Mouse (Mus musculus) neural tube, embryonic 11.5 days (tissue): ENCODE measurements at regions not wholly inside any gene's neighbourhood (a gene's known extent, or its start where the extent isn't known, plus 50 kb on each side); places are given as distances from the start of the nearest gene placed in this dataset.

Source experiments
- ATAC-seq: fragments of 200-750 bp; cut with Nextera tagmentation; 2 replicates; pipeline ENCODE4 v1.8.0; 2017; ENCODE audit warnings: moderate number of reproducible peaks, mild to moderate bottlenecking, moderate TSS enrichment, moderate library complexity; ENCODE audit not compliant: insufficient read depth, low FRiP score, low TSS enrichment
- DNase-seq: peaks from one replicate; pipeline ENCODE4 v3.0.0-alpha.2; 2015; ENCODE audit warnings: low spot score
- H3K27ac ChIP-seq: fragments of 300-500 bp; sonication (generic); 2 replicates; pipeline ENCODE4 v1.5.1; 2014; ENCODE audit warnings: low read depth, mild to moderate bottlenecking, low read length
- H3K27me3 ChIP-seq: fragments of 300-500 bp; sonication (generic); 2 replicates; pipeline ENCODE4 v1.6.1; 2014; ENCODE audit warnings: mild to moderate bottlenecking, low read length, mixed read lengths; ENCODE audit not compliant: control insufficient read depth, insufficient read depth
- H3K36me3 ChIP-seq: fragments of 300-500 bp; sonication (generic); 2 replicates; pipeline ENCODE4 v1.6.1; 2014; ENCODE audit warnings: mild to moderate bottlenecking, low read length, moderate library complexity, mixed read lengths; ENCODE audit not compliant: control insufficient read depth, insufficient read depth
- H3K4me1 ChIP-seq: fragments of 300-500 bp; sonication (generic); 2 replicates; pipeline ENCODE4 v1.6.1; 2014; ENCODE audit warnings: low read length, mixed read lengths; ENCODE audit not compliant: control insufficient read depth, insufficient read depth
- H3K4me2 ChIP-seq: fragments of 300-500 bp; sonication (generic); 2 replicates; pipeline ENCODE4 v1.6.1; 2014; ENCODE audit warnings: low read depth, mild to moderate bottlenecking, moderate library complexity
- H3K4me3 ChIP-seq: fragments of 300-500 bp; sonication (generic); 2 replicates; pipeline ENCODE4 v1.5.1; 2014; ENCODE audit warnings: low read depth, low read length
- H3K9ac ChIP-seq: fragments of 300-500 bp; sonication (generic); 2 replicates; pipeline ENCODE4 v1.6.1; 2014; ENCODE audit warnings: mild to moderate bottlenecking, low read length
- H3K9me3 ChIP-seq: fragments of 300-500 bp; sonication (generic); 2 replicates; pipeline ENCODE4 v1.6.1; 2016; ENCODE audit warnings: low read length; ENCODE audit not compliant: control insufficient read depth
- WGBS: fragments of 180-500 bp; shearing (Covaris S2); extraction: QIAGEN DNeasy Blood & Tissue Kit; methylation state at CpG from one replicate; pipeline ENCODE4 v1.1.7; 2014; 5-methylcytosine and 5-hydroxymethylcytosine counted together

DNA sequence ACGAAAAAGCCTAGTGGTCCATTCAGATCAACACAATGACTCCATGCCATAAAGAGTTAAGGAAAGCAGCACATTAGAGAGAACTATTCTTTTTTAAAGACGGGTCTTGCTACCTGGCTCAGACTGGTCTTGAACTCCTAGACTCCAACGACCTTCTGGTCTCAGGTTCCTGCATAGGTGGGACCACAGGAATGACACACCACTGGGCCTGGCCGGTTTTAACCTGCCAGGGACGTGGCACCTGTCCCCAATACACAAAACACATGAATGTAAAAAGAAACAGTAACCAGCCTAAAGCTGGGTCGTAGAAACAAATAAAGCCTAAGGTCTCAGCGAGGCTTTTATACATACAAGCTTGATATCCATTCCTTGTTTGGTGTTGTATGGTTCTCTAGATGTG is 67.9 kb downstream of the Hes1 start:
- WGBS = 77% methylated on average over 7 of the region's 7 CpGs
- no peaks in the 10 kb centered on the region for H3K9me3 ChIP-seq
- no peak overlapping the region for H3K27ac ChIP-seq
- peaks cover 14% of the 10 kb centered on the region for H3K4me1 ChIP-seq
- DNase-seq (no peak), ATAC-seq (no peak)
- no peak overlapping the region for H3K4me3 ChIP-seq
- no peak overlapping the region for H3K9ac ChIP-seq
- H3K4me2 ChIP-seq = no peak overlapping the region
- peaks cover 25% of the 10 kb centered on the region for H3K27me3 ChIP-seq
- H3K36me3 ChIP-seq = no peaks in the 10 kb centered on the region

DNA sequence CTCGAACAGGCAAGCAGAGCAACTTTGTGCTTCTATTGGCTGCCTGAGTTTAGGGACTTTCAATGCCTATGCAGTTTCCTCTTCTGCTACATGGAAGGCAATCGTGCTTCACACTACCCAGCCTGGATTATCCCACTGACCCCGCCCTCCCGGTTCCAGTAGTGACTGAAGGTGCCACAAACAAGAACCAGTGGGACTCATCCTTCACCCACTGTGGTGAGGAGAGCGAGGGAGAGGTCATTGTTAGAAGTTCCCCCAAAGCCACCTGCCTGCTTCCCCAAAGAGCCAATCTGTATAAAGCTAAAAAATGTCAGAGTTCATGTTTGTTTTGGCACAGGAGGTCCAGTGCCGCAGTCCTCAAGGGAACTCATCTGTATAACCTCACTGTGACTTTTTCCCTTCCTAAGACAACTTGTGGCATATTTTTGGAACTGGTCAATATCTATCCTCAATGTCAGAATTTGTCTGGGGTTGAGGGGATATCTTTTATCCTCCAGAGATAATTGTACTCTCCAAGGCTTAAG is 70.5 kb downstream of the Hes1 start:
- ATAC-seq = no peak
- Histone ChIP-seq H3K4me1 (peaks cover 14% of the 10 kb centered on the region), H3K9me3 (no peaks in the 10 kb centered on the region), H3K36me3 (no peaks in the 10 kb centered on the region), H3K4me2 (no peak overlapping the region), H3K9ac (no peak overlapping the region), H3K27ac (no peak overlapping the region), H3K27me3 (peaks cover 25% of the 10 kb centered on the region), H3K4me3 (no peak overlapping the region)
- DNase-seq = no peak
- 47% methylated on average over 6 of the region's 6 CpGs for WGBS

DNA sequence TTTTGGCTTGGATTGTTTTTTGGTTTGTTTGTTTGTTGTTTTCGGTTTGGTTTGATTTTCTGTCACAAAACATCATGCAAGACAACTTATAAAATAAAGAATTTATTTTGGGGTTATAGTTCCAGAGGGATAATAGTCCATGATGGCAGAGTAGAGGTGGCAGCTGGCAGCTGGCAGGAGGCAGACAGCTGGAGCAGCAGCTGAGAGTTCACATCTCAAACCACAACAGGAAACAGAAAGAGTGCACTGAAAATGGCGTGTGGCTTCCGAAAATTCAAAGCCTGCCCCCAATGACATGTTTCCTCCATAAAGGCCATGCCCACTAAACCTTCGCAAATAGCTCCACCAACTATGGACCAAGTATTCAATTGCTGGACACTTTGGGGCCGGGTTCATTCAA is 72.7 kb downstream of the Hes1 start:
- Histone ChIP-seq H3K4me1 (no peaks in the 10 kb centered on the region), H3K9ac (no peak overlapping the region), H3K4me3 (no peak overlapping the region), H3K9me3 (no peaks in the 10 kb centered on the region), H3K27ac (no peak overlapping the region), H3K27me3 (peaks cover 18% of the 10 kb centered on the region), H3K4me2 (no peak overlapping the region), H3K36me3 (no peaks in the 10 kb centered on the region)
- no peak for ATAC-seq
- no peak for DNase-seq
- WGBS = 84% methylated on average over 5 of the region's 5 CpGs

DNA sequence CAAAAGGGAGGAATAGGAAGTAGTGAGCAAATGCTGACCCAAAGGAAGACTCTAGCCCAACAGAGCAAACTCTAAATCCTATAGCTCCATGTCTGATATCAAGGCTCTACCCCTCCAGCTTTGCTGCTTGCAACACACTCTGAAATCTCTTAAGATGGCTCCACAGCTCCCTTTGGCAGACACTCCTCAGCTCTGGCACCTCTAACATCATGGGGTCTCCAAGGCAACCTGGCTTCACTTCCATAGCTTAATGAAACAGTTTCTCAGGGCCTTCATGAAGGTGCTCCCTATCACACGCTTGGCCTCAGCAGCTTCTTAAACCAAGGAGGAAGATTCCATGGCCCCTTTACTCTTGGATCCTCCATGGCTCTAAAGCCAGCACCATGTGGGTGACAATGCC is 73.6 kb downstream of the Hes1 start:
- peaks cover 22% of the 10 kb centered on the region for H3K27me3 ChIP-seq
- no peak for ATAC-seq

DNA sequence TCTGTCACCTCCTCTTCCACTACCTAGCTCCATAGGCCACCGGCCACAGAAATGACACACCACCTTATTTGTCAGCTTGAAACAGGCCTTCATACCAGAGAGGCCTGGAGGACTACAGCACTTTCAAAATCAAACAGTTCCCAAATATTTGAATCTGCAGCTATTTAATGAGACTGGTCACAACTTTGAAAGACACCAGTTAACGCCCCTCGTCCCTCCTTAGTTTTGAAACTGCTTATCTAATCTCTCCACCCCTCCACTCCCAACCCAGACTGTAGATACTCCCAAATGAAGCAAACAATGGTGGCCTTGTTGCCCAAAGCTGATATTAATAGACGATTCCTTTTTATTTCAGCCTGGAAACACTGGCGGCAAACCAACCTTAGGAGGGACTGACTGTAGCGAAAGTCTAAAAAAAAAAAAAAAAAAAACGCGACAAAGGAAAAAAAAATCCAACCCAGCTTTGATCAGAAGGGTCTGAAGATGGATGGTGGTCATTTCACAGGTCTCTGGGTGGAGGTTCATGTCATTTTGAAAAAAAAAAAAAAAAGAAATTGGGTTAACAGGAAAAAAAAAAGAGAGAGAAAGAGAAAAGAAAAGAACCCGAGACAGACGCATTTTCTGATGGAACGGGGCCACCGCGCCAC is 80.8 kb downstream of the Hes1 start:
- Histone ChIP-seq H3K4me1 (peaks cover 7% of the 10 kb centered on the region; the same call in 1 of the 2 replicates), H3K9me3 (no peaks in the 10 kb centered on the region), H3K27ac (no peak overlapping the region), H3K4me2 (peak overlapping the region; percentile 30), H3K4me3 (no peak overlapping the region), H3K9ac (no peak overlapping the region; the same call in 1 of the 2 replicates), H3K36me3 (no peaks in the 10 kb centered on the region), H3K27me3 (peaks cover 8% of the 10 kb centered on the region)
- no peak for ATAC-seq
- WGBS = 20% methylated on average over 13 of the region's 13 CpGs
- no peak for DNase-seq

More for the DNA sequence above, 73.6 kb downstream of the Hes1 start:
- H3K4me3 ChIP-seq = no peak overlapping the region
- no peak overlapping the region for H3K9ac ChIP-seq
- no peak overlapping the region for H3K4me2 ChIP-seq
- H3K9me3 ChIP-seq = no peaks in the 10 kb centered on the region
- H3K4me1 ChIP-seq = no peaks in the 10 kb centered on the region
- H3K27ac ChIP-seq = no peak overlapping the region
- 87% methylated on average over 1 of the region's 1 CpGs for WGBS
- no peaks in the 10 kb centered on the region for H3K36me3 ChIP-seq
- DNase-seq = no peak

DNA sequence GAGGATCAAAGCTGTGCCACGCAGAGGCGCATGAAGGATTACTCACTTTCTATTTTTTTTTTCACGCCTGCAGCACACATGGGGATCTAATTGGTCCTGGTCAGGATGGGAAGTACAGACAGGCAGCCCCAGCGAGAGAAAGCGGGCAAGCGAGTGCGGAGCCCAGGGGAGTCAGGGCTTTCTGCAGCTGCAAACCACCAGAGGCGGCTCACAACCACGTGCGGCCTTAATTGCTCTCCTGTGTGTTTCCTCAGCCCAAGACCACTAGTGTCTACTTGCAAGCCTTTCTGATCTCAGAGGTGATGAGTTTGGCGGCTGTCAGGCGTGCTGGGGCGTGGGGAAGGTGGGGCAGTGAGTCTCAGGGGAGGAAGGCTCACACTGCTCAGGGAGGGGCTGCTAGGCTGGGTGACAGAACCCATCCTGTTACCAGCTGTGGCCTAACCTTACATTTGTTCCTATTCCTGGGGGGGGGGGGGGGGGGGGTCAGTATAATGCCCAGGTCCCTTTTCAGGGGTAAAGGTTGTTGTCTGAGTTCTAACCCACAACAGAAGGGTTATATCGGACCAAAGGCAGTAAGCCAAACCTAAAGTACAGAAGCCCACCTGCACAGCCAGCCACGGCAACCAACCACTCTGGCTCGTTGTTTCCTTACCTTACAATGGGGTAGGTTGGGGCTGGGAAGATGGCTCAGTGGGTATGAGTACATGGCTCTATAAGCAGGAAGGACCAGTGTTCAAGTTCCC is 81.5 kb downstream of the Hes1 start:
- H3K4me1 ChIP-seq = peaks cover 7% of the 10 kb centered on the region; the same call in 1 of the 2 replicates
- peak overlapping the region; percentile 30 for H3K4me2 ChIP-seq
- no peaks in the 10 kb centered on the region for H3K9me3 ChIP-seq
- H3K9ac ChIP-seq = no peak overlapping the region; the same call in 1 of the 2 replicates
- no peak overlapping the region for H3K27ac ChIP-seq
- DNase-seq (peak; percentile 74), ATAC-seq (peak; percentile 69)
- H3K27me3 ChIP-seq = peaks cover 8% of the 10 kb centered on the region
- WGBS = 11% methylated on average over 16 of the region's 16 CpGs
- H3K36me3 ChIP-seq = no peaks in the 10 kb centered on the region
- no peak overlapping the region for H3K4me3 ChIP-seq

DNA sequence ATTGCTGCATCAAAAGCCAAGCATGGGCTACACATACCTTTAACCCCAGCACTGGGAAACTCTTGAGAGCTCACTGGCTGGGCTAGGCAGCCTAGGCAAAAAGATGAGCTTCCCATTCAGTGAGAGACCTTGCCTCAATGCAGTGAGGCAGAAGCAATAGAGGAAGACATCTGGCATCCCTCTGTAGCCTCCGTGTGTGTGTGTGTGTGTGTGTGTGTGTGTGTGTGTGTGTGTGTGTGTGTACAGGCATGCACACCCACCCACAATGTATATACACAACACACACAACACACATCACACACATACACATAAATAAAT is 82.0 kb downstream of the Hes1 start:
- H3K9ac ChIP-seq = no peak overlapping the region
- WGBS = 50% methylated on average over 1 of the region's 1 CpGs
- H3K4me1 ChIP-seq = peaks cover 7% of the 10 kb centered on the region; the same call in 1 of the 2 replicates
- no peak overlapping the region for H3K4me3 ChIP-seq
- H3K27ac ChIP-seq = no peak overlapping the region
- DNase-seq = no peak
- no peak for ATAC-seq
- no peak overlapping the region for H3K4me2 ChIP-seq
- peaks cover 8% of the 10 kb centered on the region for H3K27me3 ChIP-seq
- H3K9me3 ChIP-seq = no peaks in the 10 kb centered on the region
- no peaks in the 10 kb centered on the region for H3K36me3 ChIP-seq

DNA sequence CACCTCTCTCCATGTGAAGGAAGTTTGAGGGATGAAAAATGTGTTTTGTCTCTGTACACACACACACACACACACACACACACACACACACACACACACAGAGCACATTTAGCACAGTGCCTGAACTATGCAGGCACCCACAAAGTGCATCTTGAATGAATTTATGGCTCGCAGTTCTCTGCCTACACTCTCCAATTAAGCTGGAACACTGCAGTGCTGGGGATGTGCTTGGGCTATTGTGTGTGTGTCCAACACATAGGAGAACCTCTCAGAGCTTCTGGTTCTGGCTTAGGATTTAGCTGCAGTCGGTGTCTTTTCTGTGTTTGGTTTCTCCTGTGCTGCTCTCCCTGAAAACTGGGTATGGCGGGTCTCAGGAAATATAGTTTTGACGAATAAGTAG is 83.1 kb downstream of the Hes1 start:
- no peaks in the 10 kb centered on the region for H3K9me3 ChIP-seq
- no peaks in the 10 kb centered on the region for H3K36me3 ChIP-seq
- DNase-seq = no peak
- no peak overlapping the region for H3K27ac ChIP-seq
- H3K9ac ChIP-seq = no peak overlapping the region
- 88% methylated on average over 4 of the region's 4 CpGs for WGBS
- H3K4me1 ChIP-seq = peaks cover 7% of the 10 kb centered on the region; the same call in 1 of the 2 replicates
- no peak for ATAC-seq
- no peak overlapping the region for H3K4me2 ChIP-seq
- peaks cover 6% of the 10 kb centered on the region for H3K27me3 ChIP-seq
- H3K4me3 ChIP-seq = no peak overlapping the region

DNA sequence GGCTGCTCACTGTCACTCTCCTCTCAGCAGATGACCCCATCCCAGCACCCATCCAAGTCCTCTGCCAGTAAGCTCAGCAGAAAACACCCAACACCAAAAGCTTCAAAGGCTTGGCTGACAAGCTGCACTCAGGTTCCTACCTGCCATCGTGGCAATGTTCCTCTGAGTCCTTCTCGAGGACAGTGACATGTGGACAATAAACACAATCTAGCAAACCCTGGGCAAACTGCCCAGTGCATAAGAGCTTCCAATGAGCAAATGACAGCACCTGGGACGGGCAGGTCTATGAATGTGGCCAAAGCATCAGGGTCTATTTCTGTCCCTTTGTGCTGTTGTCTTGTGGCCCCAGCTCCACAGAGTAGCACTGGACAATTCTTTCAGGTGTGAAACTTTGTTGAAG is 86.9 kb downstream of the Hes1 start:
- no peak overlapping the region for H3K4me3 ChIP-seq
- 88% methylated on average over 3 of the region's 3 CpGs for WGBS
- no peaks in the 10 kb centered on the region for H3K9me3 ChIP-seq
- no peaks in the 10 kb centered on the region for H3K27me3 ChIP-seq
- H3K36me3 ChIP-seq = no peaks in the 10 kb centered on the region
- ATAC-seq = no peak
- H3K4me1 ChIP-seq = peaks cover 9% of the 10 kb centered on the region
- no peak overlapping the region for H3K27ac ChIP-seq
- no peak overlapping the region for H3K9ac ChIP-seq
- DNase-seq = no peak
- no peak overlapping the region for H3K4me2 ChIP-seq
